Mouse (Mus musculus) B cell, adult 62 days (primary cell): ENCODE measurements around the gene Srm. TPM values are rescaled to one million over a fixed set of nuclear protein-coding genes. Genes with fewer than 3 reads are reported as not detected.

Experiments used
- total RNA-seq: library from RNA; stranded (reverse); gene quantifications from 4 replicates; pipeline ENCODE4 v1.2.4, GENCODE M21; 2023

Gene Srm
- total RNA-seq: 24.6 to 31.1 TPM (median 25.7 TPM) in 4 replicates

DNA sequence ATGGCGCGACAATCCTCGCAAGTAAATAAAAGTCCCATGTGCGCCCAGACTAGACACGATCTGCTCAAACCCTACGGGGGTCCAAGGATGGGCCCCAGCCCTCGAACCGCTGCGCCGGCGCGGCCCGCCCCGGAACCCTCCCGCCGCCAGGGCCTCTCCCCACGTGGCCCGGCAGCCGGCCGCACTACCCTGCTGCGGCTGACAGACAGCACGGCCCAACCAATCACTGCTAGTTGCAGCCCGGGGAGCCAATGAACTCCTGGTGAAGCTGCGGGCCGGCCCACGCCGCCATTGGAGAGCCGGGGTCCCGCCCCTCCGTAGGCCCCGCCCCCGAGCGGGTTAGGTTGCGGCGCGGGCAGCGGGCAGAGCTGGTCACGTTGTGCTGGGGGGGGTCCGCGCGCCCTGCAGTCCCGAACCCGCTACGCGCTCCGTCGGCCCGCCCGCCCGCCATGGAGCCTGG, at the start of gene Srm:
Srm (plus strand) TSS at position 333 of the 460 bp plus-strand sequence.

DNA sequence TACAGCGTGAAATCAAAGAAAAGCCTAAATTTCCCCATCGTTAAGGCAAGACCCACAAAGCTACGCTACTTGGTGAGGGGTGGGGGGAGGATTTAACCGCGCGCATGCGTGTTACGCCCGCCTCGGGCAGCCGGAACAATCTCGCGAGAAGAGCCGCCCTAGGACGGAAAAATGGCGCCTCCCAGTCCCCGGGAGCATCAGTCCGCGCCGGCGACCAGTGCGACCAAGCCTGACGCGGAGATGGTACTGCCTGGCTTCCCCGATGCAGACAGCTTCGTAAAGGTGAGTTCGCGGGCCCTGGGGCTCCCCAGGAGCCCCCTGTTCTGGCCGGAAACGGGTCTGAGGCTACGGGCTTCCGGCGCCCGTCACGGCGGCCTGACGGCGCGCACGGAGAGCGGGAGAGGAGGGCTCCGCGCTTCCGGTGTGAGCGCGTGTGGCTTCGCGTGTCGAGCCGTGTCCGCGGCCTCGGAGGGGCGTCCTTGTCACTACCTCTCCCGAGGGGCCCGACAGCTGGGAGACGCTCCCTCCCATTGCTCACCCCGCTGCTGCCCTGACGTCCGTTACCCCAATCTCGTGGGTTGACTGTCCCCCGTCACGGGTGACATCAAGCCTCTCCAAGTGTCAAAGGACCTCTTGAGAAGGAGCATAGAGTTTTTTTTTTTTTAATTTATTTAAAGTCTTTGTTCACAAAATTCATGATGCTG, 32.9 kb upstream of the Srm start, which contains the start of gene Exosc10:
Exosc10 (plus strand) TSS at position 133 of the 704 bp plus-strand sequence.

DNA sequence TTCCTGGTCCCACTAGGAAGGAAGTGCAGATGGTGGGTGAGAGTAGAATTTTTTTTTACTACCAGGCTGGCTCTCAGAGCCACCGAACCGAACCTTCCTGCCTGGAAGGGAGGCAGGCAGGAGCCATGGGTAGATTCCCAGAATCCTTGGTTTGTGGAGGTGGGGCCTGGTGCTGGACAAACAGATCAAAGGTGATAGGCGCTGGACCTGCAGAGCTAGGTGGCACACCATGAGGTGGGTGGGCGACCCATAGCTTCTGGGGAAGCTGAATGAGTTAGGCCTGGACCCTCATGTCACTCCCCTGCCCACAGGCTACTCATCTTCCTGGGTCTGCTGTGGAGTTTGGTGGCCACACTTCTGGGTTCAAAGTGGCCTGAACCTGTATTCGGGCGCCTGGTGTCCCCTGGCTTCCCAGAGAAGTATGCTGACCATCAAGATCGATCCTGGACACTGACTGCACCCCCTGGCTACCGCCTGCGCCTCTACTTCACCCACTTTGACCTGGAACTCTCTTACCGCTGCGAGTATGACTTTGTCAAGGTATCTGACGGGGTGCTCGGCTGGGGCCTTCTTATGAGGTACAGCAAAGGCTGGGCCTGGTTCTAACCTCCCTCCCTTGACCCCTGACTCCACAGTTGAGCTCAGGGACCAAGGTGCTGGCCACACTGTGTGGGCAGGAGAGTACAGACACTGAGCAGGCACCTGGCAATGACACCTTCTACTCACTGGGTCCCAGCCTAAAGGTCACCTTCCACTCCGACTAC, 11.2 kb downstream of the Srm start, which contains the start of gene Masp2:
Masp2 (plus strand) TSS at position 198 of the 764 bp plus-strand sequence.

DNA sequence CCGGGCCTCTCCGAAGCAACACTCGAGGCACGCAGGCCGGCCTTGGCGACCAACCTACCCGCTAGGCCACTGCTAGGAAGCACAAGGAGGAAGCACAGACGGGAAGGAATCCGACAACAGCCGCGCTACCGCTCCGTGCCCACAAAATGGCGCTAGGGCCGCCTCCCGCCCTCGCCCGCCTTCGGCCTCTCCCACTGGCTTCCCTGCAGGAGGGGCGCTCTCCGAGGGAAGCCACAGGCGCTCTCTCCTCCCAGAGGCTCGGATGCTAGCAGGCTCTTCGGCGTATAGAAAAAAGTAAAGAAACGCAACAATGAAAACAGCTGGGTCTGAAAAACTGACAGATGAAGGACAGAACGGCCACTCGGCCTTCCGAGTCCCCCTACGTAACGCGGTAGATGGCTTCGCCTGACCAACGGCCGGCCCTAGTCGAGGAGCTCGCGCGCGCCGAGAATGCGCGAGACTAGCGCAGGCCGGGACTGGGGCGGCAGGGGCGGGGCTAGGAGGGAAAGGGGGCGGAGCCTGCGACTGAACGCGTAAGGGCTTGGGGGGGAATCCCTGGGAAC, 35.4 kb downstream of the Srm start, which contains the start of gene Tardbp:
Tardbp (minus strand) TSS at position 397 of the 563 bp plus-strand sequence.

DNA sequence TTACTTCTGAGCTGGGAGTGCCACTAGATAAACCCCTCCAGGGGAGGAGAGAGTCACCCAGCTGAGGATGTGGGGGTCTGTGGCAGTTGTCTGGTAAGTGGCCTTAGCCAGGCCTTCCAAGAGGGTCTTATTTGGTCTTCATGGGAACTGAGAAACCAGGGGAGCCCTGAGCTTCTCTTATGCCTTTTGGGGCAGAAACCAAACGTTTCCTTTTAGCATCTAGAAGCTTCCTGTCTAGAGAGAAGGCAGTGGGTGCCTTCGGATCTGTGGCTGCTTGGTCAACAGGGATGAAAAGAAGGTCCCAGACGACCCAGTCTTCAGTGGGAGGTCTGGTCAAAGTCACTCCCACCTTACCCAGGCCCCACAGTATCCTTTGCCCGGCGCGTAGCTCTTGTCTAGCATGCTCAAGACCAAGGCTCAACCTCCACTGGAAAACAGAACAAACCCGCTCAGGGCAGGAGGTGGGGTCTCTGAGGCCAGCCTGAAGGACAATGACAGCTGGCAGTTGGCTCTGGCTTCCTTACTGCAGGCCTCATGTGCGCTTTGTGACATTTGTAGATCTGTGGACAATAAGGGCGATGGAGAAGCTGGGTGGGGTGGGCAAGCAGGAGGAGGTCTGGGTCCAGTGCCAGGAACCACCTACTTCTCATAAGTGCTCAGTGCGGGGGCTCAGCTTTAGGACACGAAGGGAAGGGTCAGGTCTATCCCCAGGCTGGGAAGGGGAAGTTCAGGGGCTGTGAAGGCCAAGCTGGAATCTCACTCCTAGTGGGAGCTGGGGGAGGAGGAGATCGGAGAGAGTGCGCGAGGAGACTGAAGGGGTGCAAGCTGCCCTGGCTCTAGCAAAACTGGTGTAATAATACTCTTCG, 52.2 kb downstream of the Srm start, which contains the start of gene Gm572:
Gm572 (plus strand) TSS at position 27 of the 866 bp plus-strand sequence.

Other genes starting within 250 kb of the Srm start
- 8.4 to 9.0 TPM (median 8.8 TPM) in 4 replicates for gene Ubiad1, start 146.7 kb upstream of the Srm start, total RNA-seq
- gene Mtor, start 142.9 kb upstream of the Srm start, total RNA-seq: 44.6 to 52.2 TPM (median 47.7 TPM) in 4 replicates
- 0.25 TPM in 1 of 4 replicates, not detected in the others for gene Angptl7, start 91.0 kb upstream of the Srm start, total RNA-seq
- 100 to 109 TPM (median 104 TPM) in 4 replicates for gene Exosc10, start 33.1 kb upstream of the Srm start, total RNA-seq
- gene Masp2, start 11.1 kb downstream of the Srm start, total RNA-seq: 0.51 to 1.5 TPM (median 0.69 TPM) in 4 replicates
- gene Tardbp, start 35.5 kb downstream of the Srm start, total RNA-seq: 342 to 373 TPM (median 346 TPM) in 4 replicates
- gene Gm572, start 51.8 kb downstream of the Srm start, total RNA-seq: not detected in 4 replicates
- 32.8 to 37.5 TPM (median 36.3 TPM) in 4 replicates for gene Casz1, start 212.9 kb downstream of the Srm start, total RNA-seq